Mouse (Mus musculus) intestine, embryonic 15.5 days (tissue): ENCODE results near the gene Pde1a. TPM values are rescaled to one million over a fixed set of nuclear protein-coding genes. Genes with fewer than 3 reads are reported as not detected.
A peak's percentile ranks its signal among the peaks of the same experiment; 100 is the strongest.

ENCODE experiments used
- ATAC-seq: fragments of 200-750 bp; cut with Nextera tagmentation; 2 replicates; pipeline ENCODE4 v1.8.0; 2017; ENCODE audit warnings: moderate TSS enrichment, moderate library complexity
- H3K27ac ChIP-seq: fragments of 300-500 bp; sonication (generic); 2 replicates; pipeline ENCODE4 v1.5.1; 2015; ENCODE audit warnings: mild to moderate bottlenecking, inconsistent platforms
- H3K27me3 ChIP-seq: fragments of 300-500 bp; sonication (generic); replicated peaks from 2 replicates; pipeline ENCODE4 v1.6.1; 2015; ENCODE audit warnings: inconsistent platforms
- H3K36me3 ChIP-seq: fragments of 300-500 bp; sonication (generic); 2 replicates; pipeline ENCODE4 v1.6.1; 2015; ENCODE audit warnings: inconsistent platforms
- H3K4me1 ChIP-seq: fragments of 300-500 bp; sonication (generic); replicated peaks from 2 replicates; pipeline ENCODE4 v1.6.1; 2015; ENCODE audit warnings: inconsistent platforms
- H3K4me2 ChIP-seq: fragments of 300-500 bp; sonication (generic); replicated peaks from 2 replicates; pipeline ENCODE4 v1.6.1; 2015; ENCODE audit warnings: mild to moderate bottlenecking, inconsistent platforms
- H3K4me3 ChIP-seq: fragments of 300-500 bp; sonication (generic); replicated peaks from 2 replicates; pipeline ENCODE4 v1.5.1; 2015; ENCODE audit warnings: inconsistent platforms
- H3K9ac ChIP-seq: fragments of 300-500 bp; sonication (generic); 2 replicates; pipeline ENCODE4 v1.6.1; 2015; ENCODE audit warnings: inconsistent platforms
- H3K9me3 ChIP-seq: fragments of 300-500 bp; sonication (generic); 2 replicates; pipeline ENCODE4 v1.6.1; 2016; ENCODE audit warnings: inconsistent platforms
- WGBS: fragments of 180-500 bp; shearing (Covaris S2); methylation state at CpG from one replicate; pipeline ENCODE4 v1.1.7; 2015; 5-methylcytosine and 5-hydroxymethylcytosine counted together
- polyA plus RNA-seq: library from polyadenylated mRNA; unstranded; fragments of >200 nt; fragmentation: Nextera tagmentation; extraction: Ambion mirVana; gene quantifications from 2 replicates; pipeline ENCODE4 v1.2.1, GENCODE M21; 2015

Pde1a gene
- polyA plus RNA-seq, 1 experiment from 2014 or later = 40.2 TPM

GRCm38 (mm10) chr2:80037971-80038370 lies 91.3 kb downstream of the Pde1a start:
- 42% methylated on average over 5 of the region's 5 CpGs for WGBS

GRCm38 (mm10) chr2:80029051-80029450 lies 100.2 kb downstream of the Pde1a start:
- Histone ChIP-seq H3K4me2 (no peak overlapping the region), H3K4me3 (no peak overlapping the region), H3K27me3 (no peaks in the 10 kb centered on the region), H3K4me1 (no peaks in the 10 kb centered on the region), H3K27ac (no peak overlapping the region), H3K36me3 (no peaks in the 10 kb centered on the region), H3K9ac (no peak overlapping the region), H3K9me3 (no peaks in the 10 kb centered on the region)
- 76% methylated on average over 2 of the region's 2 CpGs for WGBS
- no peak for ATAC-seq

More at GRCm38 (mm10) chr2:80037971-80038370, 91.3 kb downstream of the Pde1a start:
- no peak for ATAC-seq
- H3K36me3 ChIP-seq = no peaks in the 10 kb centered on the region
- H3K27me3 ChIP-seq = no peaks in the 10 kb centered on the region
- H3K9ac ChIP-seq = peak overlapping the region; percentile 8; the same call in 1 of the 2 replicates
- H3K4me2 ChIP-seq = peak overlapping the region; percentile 51
- no peaks in the 10 kb centered on the region for H3K9me3 ChIP-seq
- H3K4me3 ChIP-seq = peak overlapping the region; percentile 39
- no peaks in the 10 kb centered on the region for H3K4me1 ChIP-seq
- H3K27ac ChIP-seq = peak overlapping the region; percentile 72; the same call in 1 of the 2 replicates

GRCm38 (mm10) chr2:80026053-80026452 lies 103.2 kb downstream of the Pde1a start:
- Histone ChIP-seq H3K27ac (no peak overlapping the region), H3K36me3 (no peaks in the 10 kb centered on the region), H3K4me1 (no peaks in the 10 kb centered on the region), H3K4me2 (no peak overlapping the region), H3K9ac (no peak overlapping the region), H3K9me3 (no peaks in the 10 kb centered on the region), H3K4me3 (no peak overlapping the region), H3K27me3 (no peaks in the 10 kb centered on the region)
- 92% methylated on average over 1 of the region's 1 CpGs for WGBS
- no peak for ATAC-seq

- H3K27ac ChIP-seq = no peak overlapping the region
- no peak for ATAC-seq
- no peaks in the 10 kb centered on the region for H3K9me3 ChIP-seq
- WGBS = 70% methylated on average over 1 of the region's 1 CpGs
- H3K9ac ChIP-seq = no peak overlapping the region
- no peak overlapping the region for H3K4me3 ChIP-seq
- H3K36me3 ChIP-seq = no peaks in the 10 kb centered on the region
- H3K27me3 ChIP-seq = no peaks in the 10 kb centered on the region
- H3K4me1 ChIP-seq = no peaks in the 10 kb centered on the region
- no peak overlapping the region for H3K4me2 ChIP-seq
Measured at GRCm38 (mm10) chr2:80025597-80025996, 103.7 kb downstream of the Pde1a start.

GRCm38 (mm10) chr2:80025038-80025437 lies 104.2 kb downstream of the Pde1a start:
- Histone ChIP-seq H3K4me1 (no peaks in the 10 kb centered on the region), H3K4me2 (no peak overlapping the region), H3K9ac (no peak overlapping the region), H3K27ac (no peak overlapping the region), H3K9me3 (no peaks in the 10 kb centered on the region), H3K4me3 (no peak overlapping the region), H3K27me3 (no peaks in the 10 kb centered on the region), H3K36me3 (no peaks in the 10 kb centered on the region)
- WGBS = 57% methylated on average over 1 of the region's 1 CpGs
- ATAC-seq = no peak

GRCm38 (mm10) chr2:80014161-80014560 lies 115.1 kb downstream of the Pde1a start:
- no peak overlapping the region for H3K4me2 ChIP-seq
- H3K27ac ChIP-seq = no peak overlapping the region
- no peaks in the 10 kb centered on the region for H3K27me3 ChIP-seq
- 0 out of 2 replicates have a peak, but pooled peaks cover 6% of the 10 kb centered on the region for H3K4me1 ChIP-seq
- no peak for ATAC-seq
- no peak overlapping the region for H3K9ac ChIP-seq
- no peaks in the 10 kb centered on the region for H3K9me3 ChIP-seq
- 75% methylated on average over 3 of the region's 3 CpGs for WGBS
- H3K36me3 ChIP-seq = no peaks in the 10 kb centered on the region
- H3K4me3 ChIP-seq = no peak overlapping the region

- 0 out of 2 replicates have a peak overlapping the region, but pooled peaks have one; percentile 22 for H3K27ac ChIP-seq
- H3K36me3 ChIP-seq = no peaks in the 10 kb centered on the region
- 0 out of 2 replicates have a peak, but pooled peaks cover 6% of the 10 kb centered on the region for H3K4me1 ChIP-seq
- H3K4me3 ChIP-seq = no peak overlapping the region
- no peak overlapping the region for H3K4me2 ChIP-seq
- 40% methylated on average over 4 of the region's 4 CpGs for WGBS
- no peak overlapping the region for H3K9ac ChIP-seq
- ATAC-seq = peak; percentile 56
- no peaks in the 10 kb centered on the region for H3K9me3 ChIP-seq
- H3K27me3 ChIP-seq = no peaks in the 10 kb centered on the region
Measured at GRCm38 (mm10) chr2:80013060-80013459, 116.2 kb downstream of the Pde1a start.

- WGBS = 82% methylated on average over 3 of the region's 3 CpGs
Measured at GRCm38 (mm10) chr2:79999168-79999567, 130.1 kb downstream of the Pde1a start.

GRCm38 (mm10) chr2:79998460-79998859 lies 130.8 kb downstream of the Pde1a start:
- no peak for ATAC-seq

More at GRCm38 (mm10) chr2:79999168-79999567, 130.1 kb downstream of the Pde1a start:
- H3K4me1 ChIP-seq = no peaks in the 10 kb centered on the region
- no peak overlapping the region for H3K27ac ChIP-seq
- H3K27me3 ChIP-seq = no peaks in the 10 kb centered on the region
- H3K36me3 ChIP-seq = no peaks in the 10 kb centered on the region
- ATAC-seq = no peak
- no peaks in the 10 kb centered on the region for H3K9me3 ChIP-seq
- no peak overlapping the region for H3K4me3 ChIP-seq
- no peak overlapping the region for H3K4me2 ChIP-seq
- H3K9ac ChIP-seq = no peak overlapping the region

GRCm38 (mm10) chr2:79991642-79992041 lies 137.6 kb downstream of the Pde1a start:
- Histone ChIP-seq H3K27me3 (no peaks in the 10 kb centered on the region), H3K27ac (no peak overlapping the region), H3K9ac (no peak overlapping the region), H3K9me3 (no peaks in the 10 kb centered on the region), H3K4me1 (no peaks in the 10 kb centered on the region), H3K4me2 (no peak overlapping the region), H3K4me3 (no peak overlapping the region), H3K36me3 (no peaks in the 10 kb centered on the region)
- no peak for ATAC-seq
- WGBS = 49% methylated on average over 6 of the region's 6 CpGs

More at GRCm38 (mm10) chr2:79998460-79998859, 130.8 kb downstream of the Pde1a start:
- Histone ChIP-seq H3K27ac (no peak overlapping the region), H3K4me1 (no peaks in the 10 kb centered on the region), H3K4me3 (no peak overlapping the region), H3K9me3 (no peaks in the 10 kb centered on the region), H3K27me3 (no peaks in the 10 kb centered on the region), H3K9ac (no peak overlapping the region), H3K36me3 (no peaks in the 10 kb centered on the region), H3K4me2 (no peak overlapping the region)
- WGBS = 69% methylated on average over 2 of the region's 2 CpGs

GRCm38 (mm10) chr2:79983778-79984177 lies 145.5 kb downstream of the Pde1a start:
- H3K9ac ChIP-seq = no peak overlapping the region
- H3K4me2 ChIP-seq = no peak overlapping the region
- no peak overlapping the region for H3K27ac ChIP-seq
- no peaks in the 10 kb centered on the region for H3K36me3 ChIP-seq
- H3K4me1 ChIP-seq = 0 out of 2 replicates have a peak, but pooled peaks cover 3% of the 10 kb centered on the region
- 49% methylated on average over 4 of the region's 4 CpGs for WGBS
- no peak for ATAC-seq
- H3K9me3 ChIP-seq = no peaks in the 10 kb centered on the region
- H3K4me3 ChIP-seq = no peak overlapping the region
- H3K27me3 ChIP-seq = no peaks in the 10 kb centered on the region

- no peak for ATAC-seq
- Histone ChIP-seq H3K27ac (no peak overlapping the region), H3K4me2 (no peak overlapping the region), H3K27me3 (no peaks in the 10 kb centered on the region), H3K9ac (no peak overlapping the region), H3K4me1 (0 out of 2 replicates have a peak, but pooled peaks cover 3% of the 10 kb centered on the region), H3K36me3 (no peaks in the 10 kb centered on the region), H3K9me3 (no peaks in the 10 kb centered on the region), H3K4me3 (no peak overlapping the region)
- 53% methylated on average over 9 of the region's 9 CpGs for WGBS
Measured at GRCm38 (mm10) chr2:79983222-79983632, 146.0 kb downstream of the Pde1a start.

GRCm38 (mm10) chr2:79981781-79982180 lies 147.5 kb downstream of the Pde1a start:
- H3K4me1 ChIP-seq = 0 out of 2 replicates have a peak, but pooled peaks cover 3% of the 10 kb centered on the region
- H3K4me3 ChIP-seq = no peak overlapping the region
- no peak for ATAC-seq
- H3K36me3 ChIP-seq = no peaks in the 10 kb centered on the region
- H3K27me3 ChIP-seq = no peaks in the 10 kb centered on the region
- no peaks in the 10 kb centered on the region for H3K9me3 ChIP-seq
- 94% methylated on average over 3 of the region's 3 CpGs for WGBS
- no peak overlapping the region for H3K4me2 ChIP-seq
- H3K27ac ChIP-seq = no peak overlapping the region
- no peak overlapping the region for H3K9ac ChIP-seq
